Mouse (Mus musculus): ENCODE measurements around the gene Psmb6.

GRCm38 (mm10) chr11:70518436-70518835, 6.7 kb upstream of the Psmb6 start:
- TF ChIP-seq CTCF (conservative IDR thresholded peaks at IDR 0.05; ENCODE audit: insufficient read depth, insufficient read length, low read depth, low read length) (no peak), POLR2A (IDR thresholded peaks at IDR 0.05; ENCODE audit: low read depth, low read length) (no peak)
